Mouse (Mus musculus): ENCODE measurements around the gene Fut2. TPM values are rescaled to one million over a fixed set of nuclear protein-coding genes. Genes with fewer than 3 reads are reported as not detected.

The Fut2 gene
- polyA plus RNA-seq, 1 experiment from 2014 or later: not detected

GRCm38 (mm10) chr7:45704046-45704559 is 37.9 kb upstream of the Fut2 start:
- Histone ChIP-seq H3K9me3 (ENCODE audit: control insufficient read depth, low read length) (no peaks in the 10 kb centered on the region), H3K4me2 (peak overlapping the region; percentile 98), H3K4me3 (ENCODE audit: low read depth, low read length) (peak overlapping the region; percentile 52), H3K4me1 (ENCODE audit: control insufficient read depth, insufficient read depth, low read length) (peaks cover 63% of the 10 kb centered on the region), H3K9ac (ENCODE audit: low read length) (peak overlapping the region; percentile 54), H3K36me3 (ENCODE audit: control insufficient read depth, insufficient read depth, low read length) (no peaks in the 10 kb centered on the region), H3K27ac (ENCODE audit: low read depth, low read length) (peak overlapping the region; percentile 73), H3K27me3 (ENCODE audit: control insufficient read depth, insufficient read depth, low read length) (peaks cover 12% of the 10 kb centered on the region)
- DNase-seq (ENCODE audit: low spot score, missing footprints) (peak; percentile 98), ATAC-seq (ENCODE audit: low FRiP score) (peak; percentile 49)
- under 1% methylated on average over 13 of the region's 13 CpGs for WGBS

GRCm38 (mm10) chr7:45703521-45704033 is 37.4 kb upstream of the Fut2 start:
- H3K4me1 ChIP-seq (ENCODE audit: control insufficient read depth, insufficient read depth, low read length): peaks cover 58% of the 10 kb centered on the region
- no peaks in the 10 kb centered on the region for H3K36me3 ChIP-seq (ENCODE audit: control insufficient read depth, insufficient read depth, low read length)
- peak overlapping the region; percentile 98 for H3K4me2 ChIP-seq
- DNase-seq (ENCODE audit: low spot score, missing footprints) (no peak), ATAC-seq (ENCODE audit: low FRiP score) (no peak)
- peaks cover 18% of the 10 kb centered on the region for H3K27me3 ChIP-seq (ENCODE audit: control insufficient read depth, insufficient read depth, low read length)
- no peaks in the 10 kb centered on the region for H3K9me3 ChIP-seq (ENCODE audit: control insufficient read depth, low read length)
- H3K4me3 ChIP-seq (ENCODE audit: low read depth, low read length): peak overlapping the region; percentile 52
- 46% methylated on average over 12 of the region's 12 CpGs for WGBS
- H3K9ac ChIP-seq (ENCODE audit: low read length): peak overlapping the region; percentile 54
- H3K27ac ChIP-seq (ENCODE audit: low read depth, low read length): peak overlapping the region; percentile 73

- DNase-seq (ENCODE audit: low spot score, missing footprints): no peak
- Histone ChIP-seq H3K9ac (ENCODE audit: low read length) (no peak overlapping the region), H3K27ac (ENCODE audit: low read depth, low read length) (no peak overlapping the region), H3K27me3 (ENCODE audit: control insufficient read depth, insufficient read depth, low read length) (peaks cover 22% of the 10 kb centered on the region), H3K9me3 (ENCODE audit: control insufficient read depth, low read length) (no peaks in the 10 kb centered on the region), H3K36me3 (ENCODE audit: control insufficient read depth, insufficient read depth, low read length) (no peaks in the 10 kb centered on the region), H3K4me2 (peak overlapping the region; percentile 98; the same call in 1 of the 2 replicates), H3K4me3 (ENCODE audit: low read depth, low read length) (no peak overlapping the region), H3K4me1 (ENCODE audit: control insufficient read depth, insufficient read depth, low read length) (peaks cover 52% of the 10 kb centered on the region)
- ATAC-seq (ENCODE audit: low FRiP score): no peak
- 88% methylated on average over 17 of the region's 17 CpGs for WGBS
These were observed 36.8 kb upstream of the Fut2 start for GRCm38 (mm10) chr7:45702809-45703520.

GRCm38 (mm10) chr7:45702316-45702715 is 36.1 kb upstream of the Fut2 start:
- H3K27ac ChIP-seq (ENCODE audit: low read depth, low read length): no peak overlapping the region
- peaks cover 45% of the 10 kb centered on the region for H3K4me1 ChIP-seq (ENCODE audit: control insufficient read depth, insufficient read depth, low read length)
- DNase-seq (ENCODE audit: low spot score, missing footprints): no peak
- ATAC-seq (ENCODE audit: low FRiP score): no peak
- 96% methylated on average over 11 of the region's 11 CpGs for WGBS
- no peak overlapping the region for H3K9ac ChIP-seq (ENCODE audit: low read length)
- H3K4me3 ChIP-seq (ENCODE audit: low read depth, low read length): no peak overlapping the region
- peaks cover 22% of the 10 kb centered on the region for H3K27me3 ChIP-seq (ENCODE audit: control insufficient read depth, insufficient read depth, low read length)
- no peaks in the 10 kb centered on the region for H3K9me3 ChIP-seq (ENCODE audit: control insufficient read depth, low read length)
- no peaks in the 10 kb centered on the region for H3K36me3 ChIP-seq (ENCODE audit: control insufficient read depth, insufficient read depth, low read length)
- H3K4me2 ChIP-seq: no peak overlapping the region

GRCm38 (mm10) chr7:45701607-45702006 is 35.4 kb upstream of the Fut2 start:
- Histone ChIP-seq H3K27me3 (ENCODE audit: control insufficient read depth, insufficient read depth, low read length) (peaks cover 22% of the 10 kb centered on the region), H3K4me1 (ENCODE audit: control insufficient read depth, insufficient read depth, low read length) (peaks cover 38% of the 10 kb centered on the region), H3K4me2 (peak overlapping the region; percentile 0; the same call in 1 of the 2 replicates), H3K36me3 (ENCODE audit: control insufficient read depth, insufficient read depth, low read length) (no peaks in the 10 kb centered on the region), H3K27ac (ENCODE audit: low read depth, low read length) (no peak overlapping the region), H3K9ac (ENCODE audit: low read length) (no peak overlapping the region), H3K9me3 (ENCODE audit: control insufficient read depth, low read length) (no peaks in the 10 kb centered on the region), H3K4me3 (ENCODE audit: low read depth, low read length) (peak overlapping the region; percentile 7; the same call in 1 of the 2 replicates)
- ATAC-seq (ENCODE audit: low FRiP score) (no peak), DNase-seq (ENCODE audit: low spot score, missing footprints) (no peak)
- 88% methylated on average over 11 of the region's 11 CpGs for WGBS

GRCm38 (mm10) chr7:45701072-45701471 is 34.9 kb upstream of the Fut2 start:
- H3K36me3 ChIP-seq (ENCODE audit: control insufficient read depth, insufficient read depth, low read length): no peaks in the 10 kb centered on the region
- peaks cover 22% of the 10 kb centered on the region for H3K27me3 ChIP-seq (ENCODE audit: control insufficient read depth, insufficient read depth, low read length)
- H3K4me1 ChIP-seq (ENCODE audit: control insufficient read depth, insufficient read depth, low read length): peaks cover 33% of the 10 kb centered on the region
- H3K9ac ChIP-seq (ENCODE audit: low read length): peak overlapping the region; percentile 45
- no peak for ATAC-seq (ENCODE audit: low FRiP score)
- no peak for DNase-seq (ENCODE audit: low spot score, missing footprints)
- H3K4me2 ChIP-seq: peak overlapping the region; percentile 82
- H3K9me3 ChIP-seq (ENCODE audit: control insufficient read depth, low read length): no peaks in the 10 kb centered on the region
- peak overlapping the region; percentile 42; the same call in 1 of the 2 replicates for H3K27ac ChIP-seq (ENCODE audit: low read depth, low read length)
- 27% methylated on average over 11 of the region's 11 CpGs for WGBS
- H3K4me3 ChIP-seq (ENCODE audit: low read depth, low read length): peak overlapping the region; percentile 7; the same call in 1 of the 2 replicates

GRCm38 (mm10) chr7:45700301-45701015 is 34.3 kb upstream of the Fut2 start:
- peak; percentile 97 for DNase-seq (ENCODE audit: low spot score, missing footprints)
- Histone ChIP-seq H3K4me1 (ENCODE audit: control insufficient read depth, insufficient read depth, low read length) (peaks cover 27% of the 10 kb centered on the region), H3K27me3 (ENCODE audit: control insufficient read depth, insufficient read depth, low read length) (peaks cover 22% of the 10 kb centered on the region), H3K36me3 (ENCODE audit: control insufficient read depth, insufficient read depth, low read length) (no peaks in the 10 kb centered on the region), H3K9me3 (ENCODE audit: control insufficient read depth, low read length) (no peaks in the 10 kb centered on the region), H3K27ac (ENCODE audit: low read depth, low read length) (no peak overlapping the region; the same call in 1 of the 2 replicates), H3K4me2 (peak overlapping the region; percentile 82), H3K9ac (ENCODE audit: low read length) (peak overlapping the region; percentile 67), H3K4me3 (ENCODE audit: low read depth, low read length) (peak overlapping the region; percentile 37)
- 1% methylated on average over 20 of the region's 20 CpGs for WGBS
- ATAC-seq (ENCODE audit: low FRiP score): peak; percentile 34

- Histone ChIP-seq H3K9me3 (ENCODE audit: control insufficient read depth, low read length) (no peaks in the 10 kb centered on the region), H3K4me3 (ENCODE audit: low read depth, low read length) (peak within 1 kb of the TSS; percentile 37), H3K9ac (ENCODE audit: low read length) (peak within 1 kb of the TSS; percentile 67), H3K4me2 (peak within 1 kb of the TSS; percentile 82), H3K36me3 (ENCODE audit: control insufficient read depth, insufficient read depth, low read length) (no peaks in the 10 kb centered on the region), H3K4me1 (ENCODE audit: control insufficient read depth, insufficient read depth, low read length) (peaks cover 26% of the 10 kb centered on the region), H3K27ac (ENCODE audit: low read depth, low read length) (no peak within 1 kb of the TSS; the same call in 1 of the 2 replicates), H3K27me3 (ENCODE audit: control insufficient read depth, insufficient read depth, low read length) (peaks cover 22% of the 10 kb centered on the region)
- 1% methylated on average over 36 of the region's 36 CpGs for WGBS
- no peak for ATAC-seq (ENCODE audit: low FRiP score)
- peak; percentile 92 for DNase-seq (ENCODE audit: low spot score, missing footprints)
These were observed 33.4 kb upstream of the Fut2 start, which contains the start of gene Car11 for GRCm38 (mm10) chr7:45699523-45700141. Gene Car11 (plus strand): TSS chr7:45699843.
